Mouse (Mus musculus): ENCODE results near the gene Stk39.

DNA sequence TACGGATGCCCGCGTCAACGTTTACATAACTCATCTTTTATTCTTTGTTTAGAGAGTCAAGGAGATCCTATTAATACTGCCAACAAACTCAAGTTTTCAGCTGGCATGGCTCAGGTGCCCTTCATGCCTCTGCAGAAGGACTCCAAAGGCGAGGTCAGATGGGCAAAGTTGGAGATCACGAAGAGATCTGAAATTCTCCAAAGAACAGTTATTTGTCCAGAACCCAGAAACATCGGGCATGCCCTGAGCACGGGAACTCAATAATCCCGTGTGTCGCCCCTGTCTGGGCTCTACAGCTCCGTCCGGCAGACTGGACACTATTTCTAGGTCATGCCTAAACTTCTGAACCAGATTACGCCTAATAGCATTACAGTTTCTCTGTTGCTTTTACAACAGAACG is 3.8 kb downstream of the Stk39 start:
- TF ChIP-seq CTCF (IDR thresholded peaks at IDR 0.05; ENCODE audit: insufficient read depth, low read depth, low read length) (no peak), POLR2A (IDR thresholded peaks at IDR 0.05; ENCODE audit: insufficient read depth, low read depth, low read length) (no peak)

Measured in olfactory bulb, adult 2 months (tissue).